Mouse (Mus musculus) liver, embryonic 14.5 days (tissue): ENCODE results near the gene Tnnc1.

ENCODE experiments used
- CTCF ChIP-seq: IDR thresholded peaks from 2 replicates; pipeline ENCODE4 v1.5.1; 2016; ENCODE audit warnings: antibody characterized with exemption, low read depth, control low read depth
- EP300 ChIP-seq: IDR thresholded peaks from 2 replicates; pipeline ENCODE4 v1.6.1; 2016; ENCODE audit warnings: antibody characterized with exemption, low read depth

- TF ChIP-seq CTCF, result peak; percentile 95
- no peak for TF ChIP-seq EP300
Measured at GRCm38 (mm10) chr14:31215157-31216002, 7.3 kb downstream of the Tnnc1 start.
